Mouse (Mus musculus) erythroblast, adult 5-6 weeks (primary cell): ENCODE results near the gene Rsrp1. TPM values are rescaled to one million over a fixed set of nuclear protein-coding genes. Genes with fewer than 3 reads are reported as not detected.
"Not testable (repeated sequence)": the region's sequence is repeated elsewhere in the genome, so short reads cannot be mapped to it uniquely, and the experiment has no call there.

Source experiments
- ATAC-seq: replicated peaks from 2 replicates; pipeline ENCODE4 v1.8.0; 2016; ENCODE audit warnings: moderate number of reproducible peaks, mild to moderate bottlenecking, moderate TSS enrichment, inconsistent platforms; ENCODE audit not compliant: poor library complexity, low FRiP score, severe bottlenecking
- total RNA-seq, 2 experiments: library from RNA; stranded (forward) in 1 of 2; stranded (reverse) in 1 of 2; fragments of 150-400 nt in 1 of 2; fragments of 200-764, 138-1000 nt in 1 of 2; gene quantifications; 2 replicates each; pipeline versions ENCODE4 v1.2.3 to v1.2.4; 2015 to 2017; ENCODE audit warnings: low replicate concordance in 2 of 2

Gene Rsrp1
- total RNA-seq (2015; ENCODE audit: low replicate concordance) (2,585 and 2,588 TPM in 2 replicates), total RNA-seq (2017; ENCODE audit: low replicate concordance) (1,104 and 1,368 TPM in 2 replicates)

DNA sequence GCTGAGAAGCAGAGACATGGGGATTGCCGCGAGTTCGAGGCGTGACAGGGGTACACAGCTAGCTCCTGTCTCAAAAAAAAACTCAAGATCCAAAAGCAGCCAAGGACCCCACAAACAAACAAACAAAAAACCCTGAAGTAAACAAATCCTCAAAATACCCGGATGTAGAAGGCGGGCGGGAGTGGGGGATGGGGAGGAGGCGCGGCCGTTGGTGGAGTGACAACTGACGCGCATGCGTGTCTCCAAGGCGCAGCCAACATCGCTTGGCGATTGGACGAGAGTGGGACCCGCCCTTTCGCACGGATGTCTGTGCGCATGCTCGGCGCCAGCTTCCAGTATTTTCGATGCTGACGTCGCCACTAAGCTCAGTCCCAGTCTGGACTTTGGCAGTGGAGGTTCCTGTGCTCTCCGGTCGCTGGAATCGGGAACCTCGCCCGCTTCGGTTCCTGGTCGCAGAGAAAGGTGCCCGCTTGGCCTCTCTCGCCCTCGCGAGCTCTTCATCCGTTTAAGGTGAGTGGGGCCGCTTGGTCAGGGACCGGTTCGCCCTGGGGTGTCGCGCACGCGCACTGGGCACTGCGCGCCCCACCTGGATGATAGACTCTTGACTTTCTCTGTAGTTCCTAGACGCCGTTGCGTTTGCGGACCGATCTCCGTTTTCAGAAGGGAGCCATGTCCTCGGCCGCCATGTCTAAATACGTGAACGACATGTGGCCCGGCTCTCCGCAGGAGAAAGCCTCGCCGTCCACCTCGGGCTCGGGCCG lies at the start of gene Rsrp1:
Gene Rsrp1, plus strand, starts transcription at position 335 of the 761 bp plus-strand sequence.
- ATAC-seq, result peak; percentile 81

DNA sequence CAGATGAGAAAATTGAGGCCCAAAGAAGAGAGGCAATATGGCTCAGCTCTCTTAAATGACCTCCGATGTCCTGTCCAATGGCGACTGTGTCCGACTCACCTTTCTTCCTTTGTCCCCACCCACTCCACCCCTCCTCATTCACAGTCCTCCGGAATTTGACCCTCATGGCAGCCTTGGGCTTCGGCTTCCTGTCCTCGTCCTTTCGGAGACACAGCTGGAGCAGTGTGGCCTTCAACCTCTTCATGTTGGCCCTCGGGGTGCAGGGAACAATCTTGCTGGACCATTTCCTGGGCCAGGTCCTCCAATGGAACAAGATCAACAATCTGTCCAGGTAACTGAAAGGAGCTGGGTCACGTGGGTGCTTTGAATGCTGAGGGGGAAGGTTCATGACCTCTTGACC lies 47.2 kb upstream of the Rsrp1 start:
- no peak for ATAC-seq

DNA sequence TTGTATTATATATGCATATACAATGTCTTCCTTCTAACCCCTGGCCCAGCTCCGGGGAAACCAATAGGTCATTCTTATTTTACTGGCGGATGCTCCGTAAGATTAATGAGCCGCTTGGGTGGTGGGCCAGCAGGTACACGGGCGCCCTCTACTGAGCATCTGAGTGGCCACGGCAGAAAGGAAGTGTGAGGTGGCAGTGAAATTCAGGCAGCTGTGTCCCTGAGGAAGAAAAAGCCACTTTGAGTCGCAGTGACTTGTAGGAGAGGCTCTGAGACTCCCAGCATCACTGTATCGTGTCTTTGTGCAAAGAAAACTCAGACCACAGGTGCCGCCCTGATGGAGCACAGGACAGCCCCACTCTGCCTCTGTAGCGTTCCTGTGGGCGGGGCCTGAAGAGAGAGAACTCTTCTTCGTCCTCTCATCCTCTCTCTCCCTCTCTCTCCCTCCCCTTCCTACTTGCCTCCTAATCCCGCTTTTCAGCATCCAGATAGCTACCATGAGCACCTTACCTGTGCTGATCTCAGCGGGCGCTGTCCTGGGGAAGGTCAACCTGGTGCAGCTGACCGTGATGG lies 43.9 kb upstream of the Rsrp1 start:
- ATAC-seq, result peak; percentile 39

DNA sequence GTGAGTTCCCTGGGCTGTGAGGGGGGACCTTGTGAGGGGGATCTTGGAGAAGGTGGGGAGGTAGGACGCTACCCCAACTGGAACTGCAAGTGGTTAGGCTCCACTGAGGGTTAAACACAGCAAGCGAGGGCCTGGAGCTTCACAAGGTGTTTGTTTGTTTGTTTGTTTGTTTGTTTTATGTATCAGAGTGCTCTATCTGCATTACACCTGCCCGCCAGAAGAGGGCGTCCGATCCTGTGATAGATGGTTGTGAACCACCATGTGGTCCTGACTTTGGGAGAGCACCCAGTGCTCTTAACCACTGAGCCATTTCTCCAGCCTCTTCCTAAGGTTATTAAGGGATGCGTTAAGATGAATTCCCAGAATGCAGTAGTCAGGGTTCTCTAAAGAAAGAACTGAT lies 43.4 kb upstream of the Rsrp1 start:
- no peak for ATAC-seq

DNA sequence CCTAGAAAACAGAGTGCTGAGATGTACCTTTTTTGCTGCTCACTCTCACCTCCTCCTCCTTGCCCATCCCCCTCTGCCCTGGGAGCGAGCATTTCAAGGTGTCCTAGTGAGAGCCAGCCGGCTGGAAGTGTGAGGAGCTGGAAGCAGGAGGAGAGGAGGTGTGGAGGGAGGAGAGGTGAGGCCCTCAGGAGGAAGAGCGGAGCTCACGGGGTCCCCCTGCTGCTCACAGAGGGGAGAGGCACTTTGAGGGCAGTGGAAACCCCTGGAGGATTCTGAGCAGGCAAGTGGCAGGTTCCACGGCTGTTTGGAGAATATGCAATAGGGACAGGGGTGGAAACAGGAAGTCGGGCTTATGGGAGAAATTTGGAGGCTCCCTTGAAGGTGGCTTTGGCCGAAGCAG lies 40.1 kb upstream of the Rsrp1 start:
- peak; percentile 68 for ATAC-seq

DNA sequence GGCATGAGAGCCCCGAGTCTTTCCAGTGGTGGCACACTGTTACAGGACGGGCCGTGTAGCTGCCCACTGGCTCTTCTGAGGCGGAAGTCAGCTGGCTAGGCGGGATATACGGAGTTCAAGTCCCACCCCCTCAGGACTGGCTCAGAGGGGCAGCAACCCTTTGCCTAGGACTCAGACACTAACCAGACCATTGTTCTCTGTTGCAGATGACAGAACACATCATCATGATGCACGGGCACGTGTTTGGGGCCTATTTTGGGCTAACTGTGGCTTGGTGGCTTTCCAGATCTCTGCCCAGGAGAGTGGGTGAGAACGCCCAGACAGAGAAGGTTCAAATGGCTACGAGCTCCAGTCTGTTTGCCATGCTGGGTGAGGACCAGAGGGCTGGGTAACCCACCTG lies 39.6 kb upstream of the Rsrp1 start:
- ATAC-seq, result no peak

DNA sequence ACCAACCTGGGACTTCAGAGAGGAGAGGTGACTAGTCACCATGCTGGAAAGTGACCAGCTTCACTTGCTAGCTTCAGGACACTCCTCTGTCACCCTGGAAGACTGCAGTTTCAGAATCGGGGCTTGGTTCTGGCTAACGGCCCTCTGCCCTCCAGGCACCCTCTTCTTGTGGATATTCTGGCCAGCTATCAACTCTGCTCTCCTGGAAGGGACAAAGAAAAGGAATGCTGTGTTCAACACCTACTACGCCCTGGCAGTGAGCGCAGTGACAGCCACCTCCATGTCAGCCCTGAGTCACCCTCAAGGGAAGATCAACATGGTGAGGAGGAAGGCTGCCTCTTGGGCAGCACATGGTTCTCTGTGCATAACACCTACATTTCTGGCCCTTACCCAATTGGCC lies 39.0 kb upstream of the Rsrp1 start:
- ATAC-seq, result no peak

DNA sequence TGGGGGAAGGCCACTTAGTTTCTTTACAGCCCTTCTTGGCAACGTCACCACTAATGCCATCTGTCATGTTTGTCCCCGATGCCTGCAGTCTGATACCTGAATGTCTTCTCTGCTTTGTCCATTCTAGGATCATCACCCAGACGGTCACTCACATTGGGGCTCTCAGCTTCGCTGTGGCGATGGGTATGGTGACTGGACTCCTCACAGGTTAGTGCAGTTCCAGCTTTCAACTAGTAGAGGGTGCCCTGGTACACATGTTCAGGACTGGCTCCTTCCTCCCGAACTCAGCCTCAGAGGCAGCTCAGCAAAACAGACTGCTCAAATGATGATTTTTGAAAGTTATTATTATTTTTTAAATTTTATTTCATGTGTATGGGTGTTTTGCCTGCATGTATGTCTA lies 31.3 kb upstream of the Rsrp1 start:
- no peak for ATAC-seq

DNA sequence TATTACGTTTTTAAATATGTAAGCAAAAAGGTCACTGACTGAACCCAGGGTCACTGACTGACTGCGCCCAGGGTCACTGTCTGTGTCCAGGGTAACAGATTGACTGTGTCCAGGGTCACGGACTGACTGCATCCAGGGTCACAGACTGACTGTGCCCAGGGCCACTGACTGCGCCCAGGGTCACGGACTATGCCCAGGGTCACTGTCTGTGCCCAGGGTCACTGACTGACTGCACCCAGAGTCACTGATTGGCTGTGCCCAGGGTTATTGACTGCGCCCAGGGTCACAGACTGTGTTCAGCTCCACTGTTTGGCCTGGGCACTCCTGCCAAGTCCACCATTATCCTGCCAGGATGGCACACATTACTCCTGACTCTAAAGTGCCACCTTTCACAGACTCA lies 26.1 kb upstream of the Rsrp1 start:
- peak; percentile 17 for ATAC-seq

DNA sequence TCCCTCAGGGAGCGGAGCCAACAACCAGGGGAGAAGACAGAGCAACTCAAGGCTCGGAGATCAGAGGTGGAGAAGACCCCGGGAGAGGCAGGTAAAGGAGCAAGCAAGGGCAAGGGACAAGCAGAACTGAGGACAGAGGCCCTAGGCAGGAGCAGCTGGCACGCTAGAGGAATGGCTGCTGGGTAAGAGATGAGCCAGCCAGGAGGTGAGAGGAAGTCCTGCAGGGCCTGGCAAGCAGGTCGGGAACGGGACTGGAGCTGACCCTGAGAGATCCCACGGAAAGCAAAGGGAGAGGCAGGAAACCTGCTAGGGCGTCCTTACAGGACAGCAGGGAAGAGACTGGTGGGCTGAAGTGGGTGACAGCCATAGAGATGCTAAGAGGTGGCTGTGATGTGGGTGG lies 22.3 kb upstream of the Rsrp1 start:
- ATAC-seq, result no peak

DNA sequence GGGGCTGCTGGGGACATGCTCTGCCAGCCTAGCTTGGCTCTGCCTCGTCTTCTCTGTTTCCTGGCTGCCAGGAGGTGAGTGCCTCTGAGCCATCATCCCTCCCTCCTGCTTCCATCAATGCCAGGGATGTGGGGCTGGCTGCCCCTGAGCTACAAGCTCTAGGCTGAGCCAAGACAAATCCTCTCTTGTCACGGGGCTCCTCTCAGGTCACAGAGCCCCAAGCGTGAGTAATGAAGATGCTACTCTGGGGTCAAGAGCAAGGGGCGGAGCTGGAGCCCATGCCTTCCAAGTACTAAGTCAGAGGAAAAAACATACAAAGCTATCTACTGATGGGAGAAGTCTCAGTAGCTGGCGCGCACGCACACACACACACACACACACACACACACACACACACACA lies 20.3 kb upstream of the Rsrp1 start:
- ATAC-seq, result no peak

DNA sequence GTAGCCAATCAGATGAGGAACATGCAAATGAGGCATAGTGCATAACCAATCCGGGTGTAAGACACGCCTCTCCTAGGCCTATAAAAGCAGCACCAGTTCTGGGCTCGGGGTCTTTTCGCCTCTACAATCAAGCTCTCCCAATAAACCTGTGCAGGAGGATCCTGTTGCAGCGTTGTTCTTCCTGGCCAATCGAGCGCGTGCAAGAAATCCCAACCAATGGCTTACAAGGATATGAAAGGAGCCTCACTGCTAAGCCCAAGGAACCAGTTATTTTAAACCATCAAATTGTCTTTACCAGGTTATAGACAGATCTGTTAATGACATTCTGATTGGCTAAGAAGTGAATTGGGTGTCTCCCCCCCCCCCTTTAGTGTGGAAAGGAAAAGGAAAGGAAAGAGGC lies 12.0 kb upstream of the Rsrp1 start:
- ATAC-seq, result not testable (repeated sequence)

DNA sequence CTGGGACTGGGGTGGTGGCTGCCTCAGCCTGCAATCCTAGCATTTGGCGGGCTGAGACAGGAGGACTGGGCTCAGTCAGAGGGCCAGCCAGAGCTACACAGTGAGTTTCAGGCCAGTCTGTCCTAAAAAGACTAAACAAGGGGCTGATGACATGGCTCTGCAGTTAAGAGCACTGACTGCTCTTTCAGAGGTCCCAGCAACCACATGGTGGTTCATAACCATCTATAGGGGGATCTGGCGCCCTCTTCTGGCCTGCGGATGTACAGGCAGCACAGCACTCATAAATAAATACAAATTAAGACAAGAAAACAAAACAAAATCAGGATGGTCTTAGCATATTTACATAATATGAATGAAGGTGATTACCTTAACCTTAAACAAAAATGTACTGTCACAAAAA lies 10.0 kb upstream of the Rsrp1 start:
- peak; percentile 48 for ATAC-seq

DNA sequence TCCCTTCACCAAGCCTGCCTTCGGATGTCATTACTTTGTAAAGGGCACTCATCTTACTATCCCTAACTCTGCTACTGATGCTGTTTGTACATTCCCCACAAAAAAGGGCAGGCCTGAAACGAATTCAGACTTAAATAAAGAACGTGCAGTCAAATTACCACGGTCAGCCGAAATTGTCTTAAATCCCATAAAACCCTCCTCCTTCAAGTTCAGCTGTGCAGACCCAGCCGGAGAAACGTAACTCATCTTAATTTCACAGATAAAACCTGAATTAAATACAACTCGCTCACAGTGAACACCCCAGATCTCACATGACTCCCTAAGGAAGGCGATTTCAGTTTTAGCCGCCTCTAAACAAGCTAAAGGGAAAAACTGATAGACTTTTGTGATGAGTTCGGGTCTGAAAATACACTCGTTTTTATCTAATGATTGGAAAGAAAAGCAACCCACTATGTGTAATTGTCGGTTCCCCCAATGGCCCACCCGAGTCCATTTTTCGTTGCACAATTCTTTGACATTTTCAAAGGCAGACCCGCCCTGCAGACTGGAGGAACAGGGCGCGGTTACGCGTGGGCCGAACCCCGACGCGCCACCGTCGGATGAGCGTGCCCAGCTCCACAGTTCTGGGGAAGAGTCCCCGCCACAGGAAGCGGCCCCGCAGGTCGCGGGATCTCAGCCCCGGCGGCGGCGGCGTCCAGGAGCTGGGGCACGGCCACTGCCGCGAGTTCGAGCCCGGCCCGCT lies 9.1 kb upstream of the Rsrp1 start:
- ATAC-seq, result peak; percentile 52

DNA sequence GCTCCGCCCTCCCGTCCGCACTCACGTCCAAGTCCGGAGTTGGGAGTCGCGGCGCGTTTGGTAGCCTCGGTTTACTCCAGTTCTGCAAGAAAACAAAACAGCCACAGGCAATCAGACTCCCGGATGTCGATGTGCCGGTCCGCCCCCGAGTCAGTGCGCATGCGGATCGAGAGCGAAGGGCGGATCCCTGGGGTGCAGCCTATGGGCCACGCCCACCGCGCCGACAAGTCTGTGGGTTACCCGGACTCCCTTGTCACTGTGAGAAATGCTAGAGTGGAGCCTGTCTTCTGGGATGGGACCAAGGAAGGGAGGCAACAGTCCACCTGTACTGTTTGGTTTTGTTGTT lies 8.6 kb upstream of the Rsrp1 start, which contains the start of gene Tmem50a:
Gene Tmem50a, minus strand, starts transcription at position 161 of the 346 bp plus-strand sequence.
- ATAC-seq, result peak; percentile 88

DNA sequence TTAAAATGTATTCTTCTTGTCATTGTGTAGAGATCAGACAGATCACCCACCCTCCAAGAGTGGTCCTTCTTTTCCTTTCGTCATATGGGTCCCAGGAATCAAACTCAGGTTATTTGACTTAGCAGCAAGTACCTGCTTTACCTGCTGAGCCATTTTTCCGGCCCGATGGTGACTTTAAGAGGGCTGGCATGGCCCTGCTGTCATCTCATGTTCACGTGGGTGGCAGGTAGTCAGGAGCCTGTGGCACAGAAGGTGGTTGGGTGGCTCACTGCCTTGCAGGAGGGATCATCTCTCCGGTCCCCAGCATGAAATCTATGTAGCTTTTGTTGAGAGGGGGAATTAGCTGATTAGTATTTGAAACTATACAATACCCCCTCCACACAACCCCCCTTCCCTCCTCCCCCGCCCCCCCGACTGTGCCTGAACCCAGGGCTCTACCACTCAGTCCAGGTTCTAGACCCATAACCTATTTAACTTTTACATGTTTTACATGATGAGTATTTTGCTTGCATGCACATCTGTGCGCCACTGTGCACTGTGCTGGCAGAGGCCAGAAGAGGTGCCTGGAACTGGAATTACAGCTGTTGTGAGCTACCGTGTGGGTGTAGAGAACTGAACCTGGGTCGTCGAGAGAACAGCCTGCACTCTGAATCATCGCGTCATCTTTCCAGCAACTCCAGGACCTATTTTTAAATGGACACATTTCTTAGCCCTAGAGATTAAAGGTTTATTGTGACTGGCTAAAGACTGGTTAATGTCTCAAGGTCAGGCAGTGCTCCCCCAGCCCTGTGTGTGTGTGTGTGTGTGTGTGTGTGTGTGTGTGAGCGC lies 8.0 kb upstream of the Rsrp1 start:
- peak; percentile 11 for ATAC-seq

DNA sequence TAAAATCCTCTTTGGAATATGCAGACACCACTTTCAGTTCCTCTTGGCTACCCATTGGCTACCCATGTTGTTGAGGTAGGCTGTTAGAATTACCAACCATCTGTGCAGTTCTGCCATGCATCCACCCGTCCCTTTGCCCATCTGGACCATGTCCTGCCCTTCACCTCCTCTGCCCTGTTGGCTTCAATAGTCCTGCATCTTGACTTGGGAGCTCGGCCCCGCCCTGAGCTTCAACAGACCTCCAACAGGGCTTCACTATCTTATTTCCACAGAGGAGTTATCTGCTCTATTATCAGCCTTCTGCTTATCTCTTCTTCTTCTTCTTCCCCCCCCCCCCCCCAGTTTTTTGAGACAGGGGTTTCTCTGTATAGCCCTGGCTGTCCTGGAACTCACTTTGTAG lies 6.2 kb upstream of the Rsrp1 start:
- ATAC-seq, result no peak

DNA sequence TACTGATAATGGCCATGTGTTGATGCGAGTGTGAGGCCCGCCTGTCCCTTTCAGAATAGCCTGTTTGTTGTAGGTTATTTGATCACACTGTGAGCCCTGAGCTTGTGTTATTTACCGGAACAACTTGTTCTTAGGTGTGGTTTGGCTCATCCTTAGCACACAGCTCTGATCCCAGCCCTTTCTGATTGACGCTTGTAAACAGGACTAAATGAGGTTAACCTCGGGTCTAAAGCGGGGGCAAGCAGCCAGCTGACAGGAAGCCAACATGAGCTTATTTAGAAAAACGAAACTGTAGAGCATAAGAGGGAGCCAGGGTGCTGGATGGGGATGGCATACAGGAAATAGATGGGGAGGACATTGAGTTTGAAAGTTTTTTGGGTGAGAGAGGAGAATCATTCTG lies 5.0 kb upstream of the Rsrp1 start:
- no peak for ATAC-seq

DNA sequence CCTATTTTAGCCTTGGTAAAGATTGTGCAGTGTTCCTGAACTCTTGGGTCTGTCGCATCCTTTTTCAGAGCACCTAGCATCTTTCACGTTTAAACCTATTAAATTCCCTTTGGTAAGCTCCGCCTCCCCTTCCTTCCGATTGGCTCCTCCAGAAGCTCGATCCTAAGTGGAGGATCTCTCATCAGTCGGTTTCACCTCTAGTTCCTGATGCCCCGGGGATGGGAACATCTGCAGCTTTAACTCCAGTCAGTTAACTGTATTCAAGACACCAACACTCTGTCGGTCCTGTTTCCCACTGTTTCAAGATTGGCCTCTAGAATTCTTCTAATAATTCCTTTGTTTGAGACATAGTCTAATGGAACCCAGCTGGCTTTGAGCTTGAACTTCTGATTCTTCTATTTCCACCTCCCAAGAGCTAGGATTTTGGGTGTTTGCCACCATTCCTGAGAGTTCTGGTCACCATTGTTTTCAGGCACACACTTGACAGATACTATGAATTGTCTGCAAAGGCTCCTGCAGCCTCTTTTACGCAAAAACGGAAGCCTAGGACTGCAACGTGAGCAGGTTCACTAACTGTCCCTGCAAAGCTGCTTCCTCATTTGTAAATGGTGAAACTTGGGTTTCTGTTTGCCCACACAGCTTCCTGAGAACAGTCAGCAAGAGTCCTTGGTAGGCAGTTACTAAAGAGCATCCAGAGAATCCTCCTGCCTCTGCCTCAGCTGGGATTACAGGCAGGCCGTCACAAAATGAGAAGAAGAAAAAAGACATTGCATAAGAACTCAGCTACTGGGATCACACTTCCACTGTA lies 3.5 kb upstream of the Rsrp1 start:
- peak; percentile 47 for ATAC-seq
